Mouse (Mus musculus): ENCODE measurements at regions not wholly inside any gene's neighbourhood (a gene's known extent, or its start where the extent isn't known, plus 50 kb on each side); places are given as distances from the start of the nearest gene placed in this dataset.
A peak's percentile ranks its signal among the peaks of the same experiment; 100 is the strongest.

GRCm38 (mm10) chr5:75347774-75348116 lies 195.7 kb downstream of the Pdgfra start:
- no peaks in the 10 kb centered on the region for H3K36me3 ChIP-seq
- no peaks in the 10 kb centered on the region for H3K27me3 ChIP-seq (replicated peaks)
- H3K9ac ChIP-seq, result no peak overlapping the region
- 77% methylated on average over 5 of the region's 5 CpGs for WGBS
- H3K4me2 ChIP-seq (replicated peaks), result no peak overlapping the region
- H3K27ac ChIP-seq, result no peak overlapping the region
- no peaks in the 10 kb centered on the region for H3K9me3 ChIP-seq
- ATAC-seq, result no peak
- H3K4me1 ChIP-seq (replicated peaks), result no peaks in the 10 kb centered on the region
- no peak overlapping the region for H3K4me3 ChIP-seq (replicated peaks)

GRCm38 (mm10) chr5:75355266-75355665 lies 203.2 kb downstream of the Pdgfra start:
- Histone ChIP-seq H3K27ac (no peak overlapping the region), H3K4me1 (replicated peaks) (no peaks in the 10 kb centered on the region), H3K4me3 (replicated peaks) (no peak overlapping the region), H3K4me2 (replicated peaks) (no peak overlapping the region), H3K9ac (no peak overlapping the region), H3K27me3 (replicated peaks) (no peaks in the 10 kb centered on the region), H3K9me3 (no peaks in the 10 kb centered on the region), H3K36me3 (no peaks in the 10 kb centered on the region)
- WGBS, result 71% methylated on average over 1 of the region's 1 CpGs
- ATAC-seq, result no peak

GRCm38 (mm10) chr5:75358869-75359268 lies 206.8 kb downstream of the Pdgfra start:
- no peaks in the 10 kb centered on the region for H3K27me3 ChIP-seq (replicated peaks)
- H3K4me1 ChIP-seq (replicated peaks), result no peaks in the 10 kb centered on the region
- H3K9ac ChIP-seq, result no peak overlapping the region
- H3K27ac ChIP-seq, result no peak overlapping the region
- H3K4me2 ChIP-seq (replicated peaks), result no peak overlapping the region
- H3K36me3 ChIP-seq, result no peaks in the 10 kb centered on the region
- WGBS, result 58% methylated on average over 5 of the region's 5 CpGs
- no peaks in the 10 kb centered on the region for H3K9me3 ChIP-seq
- H3K4me3 ChIP-seq (replicated peaks), result no peak overlapping the region
- no peak for ATAC-seq

- ATAC-seq, result peak; percentile 43; the same call in 1 of the 2 replicates
- Histone ChIP-seq H3K9ac (no peak overlapping the region), H3K36me3 (no peaks in the 10 kb centered on the region), H3K27me3 (replicated peaks) (no peaks in the 10 kb centered on the region), H3K4me3 (replicated peaks) (no peak overlapping the region), H3K4me2 (replicated peaks) (no peak overlapping the region), H3K27ac (no peak overlapping the region), H3K9me3 (no peaks in the 10 kb centered on the region), H3K4me1 (replicated peaks) (no peaks in the 10 kb centered on the region)
- 89% methylated on average over 6 of the region's 6 CpGs for WGBS
These were observed 210.9 kb upstream of the Kit start for GRCm38 (mm10) chr5:75363832-75364231.

- Histone ChIP-seq H3K4me2 (replicated peaks) (no peak overlapping the region), H3K27ac (no peak overlapping the region), H3K4me1 (replicated peaks) (no peaks in the 10 kb centered on the region), H3K4me3 (replicated peaks) (no peak overlapping the region), H3K27me3 (replicated peaks) (no peaks in the 10 kb centered on the region), H3K9me3 (no peaks in the 10 kb centered on the region), H3K9ac (no peak overlapping the region), H3K36me3 (no peaks in the 10 kb centered on the region)
- ATAC-seq, result peak; percentile 41; the same call in 1 of the 2 replicates
- 67% methylated on average over 5 of the region's 5 CpGs for WGBS
These were observed 207.4 kb upstream of the Kit start for GRCm38 (mm10) chr5:75367282-75367681.

GRCm38 (mm10) chr5:75368691-75369090 lies 206.0 kb upstream of the Kit start:
- Histone ChIP-seq H3K9me3 (no peaks in the 10 kb centered on the region), H3K4me1 (replicated peaks) (no peaks in the 10 kb centered on the region), H3K36me3 (no peaks in the 10 kb centered on the region), H3K27me3 (replicated peaks) (no peaks in the 10 kb centered on the region), H3K9ac (no peak overlapping the region), H3K4me3 (replicated peaks) (no peak overlapping the region), H3K4me2 (replicated peaks) (no peak overlapping the region), H3K27ac (no peak overlapping the region)
- ATAC-seq, result no peak
- 81% methylated on average over 5 of the region's 5 CpGs for WGBS

GRCm38 (mm10) chr5:75372849-75373248 lies 201.9 kb upstream of the Kit start:
- no peaks in the 10 kb centered on the region for H3K9me3 ChIP-seq
- WGBS, result 64% methylated on average over 3 of the region's 3 CpGs
- peaks cover 5% of the 10 kb centered on the region for H3K4me1 ChIP-seq (replicated peaks)
- ATAC-seq, result no peak
- no peaks in the 10 kb centered on the region for H3K27me3 ChIP-seq (replicated peaks)
- H3K27ac ChIP-seq, result no peak overlapping the region
- no peaks in the 10 kb centered on the region for H3K36me3 ChIP-seq
- no peak overlapping the region for H3K4me2 ChIP-seq (replicated peaks)
- no peak overlapping the region for H3K9ac ChIP-seq
- H3K4me3 ChIP-seq (replicated peaks), result no peak overlapping the region

- no peaks in the 10 kb centered on the region for H3K9me3 ChIP-seq
- H3K4me1 ChIP-seq (replicated peaks), result peaks cover 5% of the 10 kb centered on the region
- no peaks in the 10 kb centered on the region for H3K36me3 ChIP-seq
- WGBS, result 27% methylated on average over 19 of the region's 19 CpGs
- peak; percentile 95 for ATAC-seq
- H3K9ac ChIP-seq, result no peak overlapping the region
- peak overlapping the region; percentile 42 for H3K4me2 ChIP-seq (replicated peaks)
- no peak overlapping the region for H3K4me3 ChIP-seq (replicated peaks)
- no peaks in the 10 kb centered on the region for H3K27me3 ChIP-seq (replicated peaks)
- peak overlapping the region; percentile 37 for H3K27ac ChIP-seq
These were observed 197.1 kb upstream of the Kit start for GRCm38 (mm10) chr5:75377311-75378300.

- H3K9ac ChIP-seq, result no peak overlapping the region
- H3K27me3 ChIP-seq (replicated peaks), result no peaks in the 10 kb centered on the region
- H3K27ac ChIP-seq, result no peak overlapping the region
- H3K4me1 ChIP-seq (replicated peaks), result peaks cover 5% of the 10 kb centered on the region
- WGBS, result 34% methylated on average over 2 of the region's 2 CpGs
- H3K4me2 ChIP-seq (replicated peaks), result no peak overlapping the region
- no peaks in the 10 kb centered on the region for H3K9me3 ChIP-seq
- ATAC-seq, result 0 out of 2 replicates have a peak, but pooled peaks have one; percentile 54
- no peak overlapping the region for H3K4me3 ChIP-seq (replicated peaks)
- no peaks in the 10 kb centered on the region for H3K36me3 ChIP-seq
These were observed 196.1 kb upstream of the Kit start for GRCm38 (mm10) chr5:75378655-75379054.

GRCm38 (mm10) chr5:75380340-75380739 lies 194.4 kb upstream of the Kit start:
- WGBS, result 76% methylated on average over 1 of the region's 1 CpGs
- H3K4me3 ChIP-seq (replicated peaks), result no peak overlapping the region
- H3K27me3 ChIP-seq (replicated peaks), result no peaks in the 10 kb centered on the region
- no peak overlapping the region for H3K9ac ChIP-seq
- peaks cover 5% of the 10 kb centered on the region for H3K4me1 ChIP-seq (replicated peaks)
- H3K9me3 ChIP-seq, result no peaks in the 10 kb centered on the region
- no peaks in the 10 kb centered on the region for H3K36me3 ChIP-seq
- no peak overlapping the region for H3K4me2 ChIP-seq (replicated peaks)
- no peak for ATAC-seq
- no peak overlapping the region for H3K27ac ChIP-seq

GRCm38 (mm10) chr5:75382138-75382537 lies 192.6 kb upstream of the Kit start:
- 92% methylated on average over 3 of the region's 3 CpGs for WGBS
- ATAC-seq, result no peak
- H3K27me3 ChIP-seq (replicated peaks), result no peaks in the 10 kb centered on the region
- no peaks in the 10 kb centered on the region for H3K9me3 ChIP-seq
- H3K27ac ChIP-seq, result no peak overlapping the region
- no peak overlapping the region for H3K9ac ChIP-seq
- H3K4me2 ChIP-seq (replicated peaks), result no peak overlapping the region
- no peaks in the 10 kb centered on the region for H3K36me3 ChIP-seq
- H3K4me3 ChIP-seq (replicated peaks), result no peak overlapping the region
- peaks cover 5% of the 10 kb centered on the region for H3K4me1 ChIP-seq (replicated peaks)

- no peaks in the 10 kb centered on the region for H3K27me3 ChIP-seq (replicated peaks)
- no peak overlapping the region for H3K27ac ChIP-seq
- H3K4me2 ChIP-seq (replicated peaks), result no peak overlapping the region; the same call in 1 of the 2 replicates
- no peak overlapping the region for H3K9ac ChIP-seq
- no peak overlapping the region for H3K4me3 ChIP-seq (replicated peaks)
- H3K9me3 ChIP-seq, result no peaks in the 10 kb centered on the region
- H3K4me1 ChIP-seq (replicated peaks), result 0 out of 2 replicates have a peak, but pooled peaks cover 7% of the 10 kb centered on the region
- no peaks in the 10 kb centered on the region for H3K36me3 ChIP-seq
- ATAC-seq, result 0 out of 2 replicates have a peak, but pooled peaks have one; percentile 47
- whole genome bisulfite sequencing, result 41% methylated on average over 13 of the region's 13 CpGs
These were observed 186.7 kb upstream of the Kit start for GRCm38 (mm10) chr5:75387886-75388454.
